Mouse (Mus musculus): ENCODE measurements at regions not wholly inside any gene's neighbourhood (a gene's known extent, or its start where the extent isn't known, plus 50 kb on each side); places are given as distances from the start of the nearest gene placed in this dataset.

- no peak for ATAC-seq (ENCODE audit: insufficient number of reproducible peaks, insufficient read depth, low FRiP score, low TSS enrichment, low read depth)
- Histone ChIP-seq H3K4me1 (replicated peaks) (no peaks in the 10 kb centered on the region; the same call in 1 of the 2 replicates), H3K27me3 (no peaks in the 10 kb centered on the region)
Measured at GRCm38 (mm10) chr13:26354421-26354820, 415.5 kb downstream of the Hdgfl1 start.

GRCm38 (mm10) chr13:26350510-26350909 is 419.5 kb downstream of the Hdgfl1 start:
- no peak overlapping the region for H3K9ac ChIP-seq (replicated peaks)
- H3K27ac ChIP-seq: no peak overlapping the region
- H3K36me3 ChIP-seq: no peaks in the 10 kb centered on the region
- H3K27me3 ChIP-seq: no peaks in the 10 kb centered on the region
- no peak for ATAC-seq (ENCODE audit: insufficient number of reproducible peaks, insufficient read depth, low FRiP score, low TSS enrichment, low read depth)
- no peak overlapping the region for H3K4me2 ChIP-seq
- H3K4me1 ChIP-seq (replicated peaks): no peaks in the 10 kb centered on the region
- no peak overlapping the region for H3K4me3 ChIP-seq (replicated peaks)
- no peaks in the 10 kb centered on the region for H3K9me3 ChIP-seq
- WGBS: 76% methylated on average over 3 of the region's 3 CpGs

More at GRCm38 (mm10) chr13:26354421-26354820, 415.5 kb downstream of the Hdgfl1 start:
- no peak overlapping the region for H3K4me2 ChIP-seq
- H3K9ac ChIP-seq (replicated peaks): no peak overlapping the region
- no peak overlapping the region for H3K4me3 ChIP-seq (replicated peaks)
- H3K27ac ChIP-seq: no peak overlapping the region
- no peaks in the 10 kb centered on the region for H3K36me3 ChIP-seq
- H3K9me3 ChIP-seq: no peaks in the 10 kb centered on the region

- Histone ChIP-seq H3K27me3 (no peaks in the 10 kb centered on the region), H3K4me3 (replicated peaks) (no peak overlapping the region), H3K27ac (no peak overlapping the region), H3K4me2 (no peak overlapping the region), H3K36me3 (no peaks in the 10 kb centered on the region), H3K4me1 (replicated peaks) (no peaks in the 10 kb centered on the region), H3K9ac (replicated peaks) (no peak overlapping the region), H3K9me3 (no peaks in the 10 kb centered on the region)
- ATAC-seq (ENCODE audit: insufficient number of reproducible peaks, insufficient read depth, low FRiP score, low TSS enrichment, low read depth): no peak
- WGBS: 56% methylated on average over 3 of the region's 3 CpGs
Measured at GRCm38 (mm10) chr13:26338795-26339194, 431.2 kb downstream of the Hdgfl1 start.

DNA sequence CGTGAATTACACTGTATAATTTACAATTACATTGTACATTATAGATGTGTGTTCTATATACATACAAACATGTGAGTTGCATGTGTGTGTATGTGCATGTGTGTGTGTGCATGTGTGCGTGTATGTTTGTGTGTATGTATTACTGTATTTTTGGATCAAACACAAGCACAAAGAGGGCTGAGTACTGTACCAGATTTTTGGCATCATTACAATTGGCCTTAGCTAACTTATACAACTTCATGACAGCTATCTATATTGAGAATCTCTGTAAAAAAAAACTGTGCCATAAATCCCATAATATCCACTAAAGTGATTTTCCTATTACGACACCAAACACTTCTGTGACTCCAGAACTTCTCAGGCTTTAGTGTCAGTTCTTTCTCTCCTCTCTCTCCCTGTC is 444.9 kb downstream of the Hdgfl1 start:
- Histone ChIP-seq H3K36me3 (no peaks in the 10 kb centered on the region), H3K9ac (replicated peaks) (no peak overlapping the region), H3K4me2 (no peak overlapping the region), H3K4me3 (replicated peaks) (no peak overlapping the region), H3K9me3 (no peaks in the 10 kb centered on the region), H3K4me1 (replicated peaks) (peaks cover 6% of the 10 kb centered on the region), H3K27ac (no peak overlapping the region), H3K27me3 (no peaks in the 10 kb centered on the region)
- 91% methylated on average over 3 of the region's 3 CpGs for WGBS
- ATAC-seq (ENCODE audit: insufficient number of reproducible peaks, insufficient read depth, low FRiP score, low TSS enrichment, low read depth): no peak

DNA sequence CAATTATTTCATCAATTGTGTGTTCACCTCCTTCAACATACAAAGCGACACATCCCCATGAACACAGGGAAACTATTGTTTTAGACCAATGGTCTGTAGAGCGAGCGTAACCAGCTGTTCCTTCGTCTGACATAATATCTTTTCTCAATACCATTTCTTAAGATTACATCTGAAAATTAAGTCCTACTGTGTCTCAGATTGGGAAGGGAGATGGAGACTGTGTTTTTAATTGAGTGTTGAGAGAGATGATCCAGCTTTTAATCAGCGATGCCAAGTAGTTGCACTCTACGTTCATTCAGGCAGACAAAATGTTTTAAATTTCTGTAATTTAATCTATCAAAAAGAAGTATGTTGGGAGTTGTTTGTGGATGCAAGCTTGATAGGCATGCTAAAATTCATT is 445.3 kb downstream of the Hdgfl1 start:
- no peaks in the 10 kb centered on the region for H3K36me3 ChIP-seq
- 89% methylated on average over 6 of the region's 6 CpGs for WGBS

GRCm38 (mm10) chr13:26318557-26318956 is 451.4 kb downstream of the Hdgfl1 start:
- Histone ChIP-seq H3K27ac (no peak overlapping the region), H3K27me3 (no peaks in the 10 kb centered on the region), H3K9me3 (no peaks in the 10 kb centered on the region), H3K4me1 (replicated peaks) (0 out of 2 replicates have a peak, but pooled peaks cover 4% of the 10 kb centered on the region), H3K4me2 (no peak overlapping the region), H3K4me3 (replicated peaks) (no peak overlapping the region), H3K9ac (replicated peaks) (no peak overlapping the region), H3K36me3 (no peaks in the 10 kb centered on the region)
- WGBS: 65% methylated on average over 5 of the region's 5 CpGs
- ATAC-seq (ENCODE audit: insufficient number of reproducible peaks, insufficient read depth, low FRiP score, low TSS enrichment, low read depth): no peak

More for the DNA sequence above, 445.3 kb downstream of the Hdgfl1 start:
- no peak for ATAC-seq (ENCODE audit: insufficient number of reproducible peaks, insufficient read depth, low FRiP score, low TSS enrichment, low read depth)
- Histone ChIP-seq H3K9me3 (no peaks in the 10 kb centered on the region), H3K27ac (no peak overlapping the region), H3K4me1 (replicated peaks) (peaks cover 6% of the 10 kb centered on the region), H3K9ac (replicated peaks) (no peak overlapping the region), H3K27me3 (no peaks in the 10 kb centered on the region), H3K4me3 (replicated peaks) (no peak overlapping the region), H3K4me2 (no peak overlapping the region)

- Histone ChIP-seq H3K4me2 (no peak overlapping the region), H3K4me3 (replicated peaks) (no peak overlapping the region), H3K9me3 (0 out of 2 replicates have a peak, but pooled peaks cover 3% of the 10 kb centered on the region), H3K4me1 (replicated peaks) (no peaks in the 10 kb centered on the region), H3K36me3 (no peaks in the 10 kb centered on the region), H3K27ac (no peak overlapping the region), H3K9ac (replicated peaks) (no peak overlapping the region), H3K27me3 (no peaks in the 10 kb centered on the region)
- 58% methylated on average over 7 of the region's 7 CpGs for WGBS
- no peak for ATAC-seq (ENCODE audit: insufficient number of reproducible peaks, insufficient read depth, low FRiP score, low TSS enrichment, low read depth)
Measured at GRCm38 (mm10) chr13:26312246-26313010, 457.5 kb downstream of the Hdgfl1 start.

GRCm38 (mm10) chr13:26284073-26284444 is 485.9 kb downstream of the Hdgfl1 start:
- peak overlapping the region; percentile 26; the same call in 1 of the 2 replicates for H3K4me2 ChIP-seq
- H3K4me1 ChIP-seq (replicated peaks): peaks cover 12% of the 10 kb centered on the region
- ATAC-seq (ENCODE audit: insufficient number of reproducible peaks, insufficient read depth, low FRiP score, low TSS enrichment, low read depth): 0 out of 2 replicates have a peak, but pooled peaks have one; percentile 37
- H3K4me3 ChIP-seq (replicated peaks): no peak overlapping the region
- WGBS: 33% methylated on average over 3 of the region's 3 CpGs
- H3K27me3 ChIP-seq: no peaks in the 10 kb centered on the region
- H3K9ac ChIP-seq (replicated peaks): no peak overlapping the region
- peak overlapping the region; percentile 84 for H3K27ac ChIP-seq
- H3K36me3 ChIP-seq: no peaks in the 10 kb centered on the region
- H3K9me3 ChIP-seq: no peaks in the 10 kb centered on the region

- Histone ChIP-seq H3K4me3 (replicated peaks) (no peak overlapping the region), H3K4me2 (peak overlapping the region; percentile 26; the same call in 1 of the 2 replicates), H3K9ac (replicated peaks) (no peak overlapping the region), H3K27ac (peak overlapping the region; percentile 84), H3K36me3 (no peaks in the 10 kb centered on the region), H3K9me3 (no peaks in the 10 kb centered on the region), H3K4me1 (replicated peaks) (peaks cover 12% of the 10 kb centered on the region), H3K27me3 (no peaks in the 10 kb centered on the region)
- WGBS: 37% methylated on average over 6 of the region's 6 CpGs
- ATAC-seq (ENCODE audit: insufficient number of reproducible peaks, insufficient read depth, low FRiP score, low TSS enrichment, low read depth): peak; percentile 89
Measured at GRCm38 (mm10) chr13:26283397-26284072, 486.4 kb downstream of the Hdgfl1 start.

DNA sequence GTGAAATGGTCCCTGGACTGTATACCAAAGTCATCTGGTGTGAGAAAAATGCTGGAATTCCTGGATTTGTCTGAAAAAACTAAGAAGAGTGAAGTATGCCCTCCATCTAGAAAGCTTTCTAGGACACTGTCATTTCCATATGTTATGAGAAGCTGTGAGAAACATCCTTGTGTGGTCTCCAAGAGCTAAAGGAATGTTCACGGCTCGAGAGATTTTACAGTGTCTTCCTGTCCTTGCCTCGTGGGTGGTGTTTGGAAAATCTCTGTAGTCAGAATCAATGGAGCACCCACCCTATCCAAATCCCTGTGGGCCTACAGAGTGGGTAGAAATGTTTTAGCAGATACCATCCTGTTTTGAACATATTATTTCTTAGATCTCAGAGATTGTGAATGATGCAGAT is 487.7 kb downstream of the Hdgfl1 start:
- no peaks in the 10 kb centered on the region for H3K9me3 ChIP-seq
- no peak for ATAC-seq (ENCODE audit: insufficient number of reproducible peaks, insufficient read depth, low FRiP score, low TSS enrichment, low read depth)
- H3K27me3 ChIP-seq: no peaks in the 10 kb centered on the region
- H3K4me3 ChIP-seq (replicated peaks): no peak overlapping the region
- 73% methylated on average over 3 of the region's 3 CpGs for WGBS
- H3K4me1 ChIP-seq (replicated peaks): peaks cover 12% of the 10 kb centered on the region
- H3K36me3 ChIP-seq: no peaks in the 10 kb centered on the region
- no peak overlapping the region for H3K4me2 ChIP-seq
- H3K27ac ChIP-seq: no peak overlapping the region
- no peak overlapping the region for H3K9ac ChIP-seq (replicated peaks)

DNA sequence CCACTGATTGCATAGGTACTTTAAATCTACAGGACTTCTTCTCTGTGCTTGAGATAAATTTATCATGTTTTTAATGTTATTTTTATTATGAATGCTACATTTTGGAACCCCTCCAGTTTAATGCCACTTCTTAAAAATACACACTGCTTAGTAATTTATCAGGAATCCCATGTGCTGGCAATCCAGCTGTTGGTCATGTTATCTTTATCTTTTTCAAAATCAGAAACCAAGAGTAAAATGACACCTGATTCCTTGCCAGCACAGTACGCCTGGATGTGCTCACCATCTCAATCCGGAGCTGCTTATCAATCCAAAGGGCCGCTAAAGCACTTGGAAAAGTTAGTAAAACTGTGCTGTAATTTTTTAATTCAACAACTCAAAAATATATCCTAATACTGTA is 497.1 kb downstream of the Hdgfl1 start:
- no peak overlapping the region for H3K27ac ChIP-seq
- no peaks in the 10 kb centered on the region for H3K9me3 ChIP-seq
- no peak overlapping the region for H3K9ac ChIP-seq (replicated peaks)
- no peaks in the 10 kb centered on the region for H3K36me3 ChIP-seq
- H3K4me2 ChIP-seq: no peak overlapping the region
- ATAC-seq (ENCODE audit: insufficient number of reproducible peaks, insufficient read depth, low FRiP score, low TSS enrichment, low read depth): no peak
- no peak overlapping the region for H3K4me3 ChIP-seq (replicated peaks)
- H3K4me1 ChIP-seq (replicated peaks): no peaks in the 10 kb centered on the region
- no peaks in the 10 kb centered on the region for H3K27me3 ChIP-seq
- WGBS: 84% methylated on average over 3 of the region's 3 CpGs
